Mouse (Mus musculus) hindbrain, embryonic 11.5 days (tissue): ENCODE data around the gene Sephs2. TPM values are rescaled to one million over a fixed set of nuclear protein-coding genes. Genes with fewer than 3 reads are reported as not detected.
"Not testable (repeated sequence)": the region's sequence is repeated elsewhere in the genome, so short reads cannot be mapped to it uniquely, and the experiment has no call there.

Experiments used
- ATAC-seq: fragments of 200-750 bp; cut with Nextera tagmentation; 2 replicates; pipeline ENCODE4 v1.8.0; 2017; ENCODE audit warnings: mild to moderate bottlenecking, moderate TSS enrichment, moderate library complexity; ENCODE audit not compliant: low FRiP score
- DNase-seq: peaks from one replicate; pipeline ENCODE4 v3.0.0-alpha.2; 2015; ENCODE audit warnings: low spot score
- H3K27ac ChIP-seq: fragments of 300-500 bp; sonication (generic); 2 replicates; pipeline ENCODE4 v1.5.1; 2014; ENCODE audit warnings: mild to moderate bottlenecking, low read depth, low read length
- H3K27me3 ChIP-seq: fragments of 300-500 bp; sonication (generic); 2 replicates; pipeline ENCODE4 v1.6.1; 2014; ENCODE audit warnings: mild to moderate bottlenecking, low read length, moderate library complexity, mixed read lengths; ENCODE audit not compliant: control insufficient read depth, insufficient read depth
- H3K36me3 ChIP-seq: fragments of 300-500 bp; sonication (generic); 2 replicates; pipeline ENCODE4 v1.6.1; 2014; ENCODE audit warnings: mild to moderate bottlenecking, low read length, moderate library complexity, mixed read lengths; ENCODE audit not compliant: control insufficient read depth, insufficient read depth
- H3K4me1 ChIP-seq: fragments of 300-500 bp; sonication (generic); replicated peaks from 2 replicates; pipeline ENCODE4 v1.6.1; 2014; ENCODE audit warnings: low read length, mixed read lengths; ENCODE audit not compliant: control insufficient read depth, insufficient read depth
- H3K4me2 ChIP-seq: fragments of 300-500 bp; sonication (generic); replicated peaks from 2 replicates; pipeline ENCODE4 v1.6.1; 2014; ENCODE audit warnings: mild to moderate bottlenecking, low read depth, low read length
- H3K4me3 ChIP-seq: fragments of 300-500 bp; sonication (generic); 2 replicates; pipeline ENCODE4 v1.5.1; 2014; ENCODE audit warnings: low read depth, low read length
- H3K9ac ChIP-seq: fragments of 300-500 bp; sonication (generic); 2 replicates; pipeline ENCODE4 v1.6.1; 2014; ENCODE audit warnings: low read depth, low read length
- H3K9me3 ChIP-seq: fragments of 300-500 bp; sonication (generic); 2 replicates; pipeline ENCODE4 v1.6.1; 2016; ENCODE audit warnings: low read length; ENCODE audit not compliant: control insufficient read depth
- WGBS: fragments of 180-500 bp; shearing (Covaris S2); extraction: QIAGEN DNeasy Blood & Tissue Kit; methylation state at CpG from one replicate; pipeline ENCODE4 v1.1.7; 2014; 5-methylcytosine and 5-hydroxymethylcytosine counted together
- polyA plus RNA-seq: library from polyadenylated mRNA; unstranded; fragments of >200 nt; fragmentation: Nextera tagmentation; extraction: Ambion mirVana; gene quantifications from 2 replicates; pipeline ENCODE4 v1.2.1, GENCODE M21; 2014

Sephs2 gene
- polyA plus RNA-seq, 1 experiment from 2014 or later = 86.6 TPM

- Histone ChIP-seq H3K27ac (no peak overlapping the region), H3K4me3 (no peak overlapping the region), H3K9ac (no peak overlapping the region), H3K9me3 (no peaks in the 10 kb centered on the region), H3K27me3 (no peaks in the 10 kb centered on the region), H3K36me3 (no peaks in the 10 kb centered on the region), H3K4me2 (no peak overlapping the region), H3K4me1 (no peaks in the 10 kb centered on the region; the same call in none of the 2 replicates)
- ATAC-seq (no peak), DNase-seq (peak; percentile 51)
- 96% methylated on average over 2 of the region's 2 CpGs for WGBS
Measured at GRCm38 (mm10) chr7:127252414-127252813, 21.4 kb downstream of the Sephs2 start.

GRCm38 (mm10) chr7:127250511-127250910, 23.3 kb downstream of the Sephs2 start:
- H3K27me3 ChIP-seq, H3K36me3 ChIP-seq, H3K9ac ChIP-seq, H3K27ac ChIP-seq, ATAC-seq, H3K4me3 ChIP-seq, H3K4me2 ChIP-seq, H3K4me1 ChIP-seq, DNase-seq, H3K9me3 ChIP-seq: not testable (repeated sequence)
- 95% methylated on average over 8 of the region's 8 CpGs for WGBS

GRCm38 (mm10) chr7:127244658-127245510, 29.0 kb downstream of the Sephs2 start:
- ATAC-seq = peak; percentile 85
- Histone ChIP-seq H3K27me3 (no peaks in the 10 kb centered on the region), H3K27ac (peak overlapping the region; percentile 74), H3K9ac (peak overlapping the region; percentile 88), H3K9me3 (no peaks in the 10 kb centered on the region), H3K36me3 (no peaks in the 10 kb centered on the region), H3K4me3 (peak overlapping the region; percentile 87), H3K4me2 (peak overlapping the region; percentile 90), H3K4me1 (peaks cover 4% of the 10 kb centered on the region; the same call in 1 of the 2 replicates)
- 15% methylated on average over 31 of the region's 33 CpGs for WGBS
- no peak for DNase-seq

- DNase-seq = peak; percentile 97
- H3K27ac ChIP-seq = peak within 1 kb of the TSS; percentile 74
- H3K4me3 ChIP-seq = peak within 1 kb of the TSS; percentile 87
- ATAC-seq = peak; percentile 96
- no peaks in the 10 kb centered on the region for H3K9me3 ChIP-seq
- WGBS = under 1% methylated on average over 55 of the region's 56 CpGs
- H3K9ac ChIP-seq = peak within 1 kb of the TSS; percentile 88
- H3K4me2 ChIP-seq = peak within 1 kb of the TSS; percentile 90
- no peaks in the 10 kb centered on the region for H3K27me3 ChIP-seq
- H3K4me1 ChIP-seq = peaks cover 4% of the 10 kb centered on the region; the same call in 1 of the 2 replicates
- H3K36me3 ChIP-seq = no peaks in the 10 kb centered on the region
Measured at GRCm38 (mm10) chr7:127243870-127244657, 29.8 kb downstream of the Sephs2 start, which contains the start of gene Zfp771. Zfp771 (plus strand) TSS chr7:127244274.

- Histone ChIP-seq H3K9ac (peak overlapping the region; percentile 88; the same call in 1 of the 2 replicates), H3K36me3 (peaks cover 1% of the 10 kb centered on the region; the same call in 1 of the 2 replicates), H3K27me3 (no peaks in the 10 kb centered on the region), H3K27ac (no peak overlapping the region), H3K9me3 (no peaks in the 10 kb centered on the region), H3K4me2 (peak overlapping the region; percentile 90), H3K4me1 (peaks cover 4% of the 10 kb centered on the region; the same call in 1 of the 2 replicates), H3K4me3 (peak overlapping the region; percentile 87; the same call in 1 of the 2 replicates)
- 43% methylated on average over 2 of the region's 2 CpGs for WGBS
- DNase-seq (no peak), ATAC-seq (no peak)
Measured at GRCm38 (mm10) chr7:127243361-127243867, 30.4 kb downstream of the Sephs2 start.

GRCm38 (mm10) chr7:127234777-127235176, 39.1 kb downstream of the Sephs2 start:
- Histone ChIP-seq H3K4me2 (peak overlapping the region; percentile 30), H3K27ac (no peak overlapping the region), H3K27me3 (no peaks in the 10 kb centered on the region), H3K9me3 (no peaks in the 10 kb centered on the region), H3K4me1 (peaks cover 9% of the 10 kb centered on the region), H3K9ac (no peak overlapping the region; the same call in 1 of the 2 replicates), H3K4me3 (peak overlapping the region; percentile 96), H3K36me3 (peaks cover 24% of the 10 kb centered on the region)
- no peak for DNase-seq
- ATAC-seq = no peak
- 95% methylated on average over 2 of the region's 2 CpGs for whole genome bisulfite sequencing

- DNase-seq = no peak
- H3K4me2 ChIP-seq = peak overlapping the region; percentile 30
- peaks cover 9% of the 10 kb centered on the region for H3K4me1 ChIP-seq
- peak overlapping the region; percentile 96 for H3K4me3 ChIP-seq
- no peaks in the 10 kb centered on the region for H3K27me3 ChIP-seq
- H3K36me3 ChIP-seq = peaks cover 24% of the 10 kb centered on the region
- H3K9me3 ChIP-seq = no peaks in the 10 kb centered on the region
- H3K9ac ChIP-seq = peak overlapping the region; percentile 99
- ATAC-seq = no peak
- H3K27ac ChIP-seq = peak overlapping the region; percentile 99
- 5% methylated on average over 9 of the region's 9 CpGs for WGBS
Measured at GRCm38 (mm10) chr7:127233765-127234164, 40.1 kb downstream of the Sephs2 start.

GRCm38 (mm10) chr7:127233368-127233749, 40.5 kb downstream of the Sephs2 start:
- peak overlapping the region; percentile 96 for H3K4me3 ChIP-seq
- peaks cover 9% of the 10 kb centered on the region for H3K4me1 ChIP-seq
- peaks cover 23% of the 10 kb centered on the region for H3K36me3 ChIP-seq
- H3K27ac ChIP-seq = peak overlapping the region; percentile 99
- peak overlapping the region; percentile 30 for H3K4me2 ChIP-seq
- peak overlapping the region; percentile 99 for H3K9ac ChIP-seq
- no peaks in the 10 kb centered on the region for H3K9me3 ChIP-seq
- no peak for DNase-seq
- no peaks in the 10 kb centered on the region for H3K27me3 ChIP-seq
- WGBS = under 1% methylated on average over 27 of the region's 27 CpGs
- peak; percentile 46 for ATAC-seq
